Mouse (Mus musculus) heart, postnatal 0 days (tissue): ENCODE results near the gene Prkag2.

Experiments
- CTCF ChIP-seq: IDR thresholded peaks from 2 replicates; pipeline ENCODE4 v1.5.1; 2016; ENCODE audit warnings: antibody characterized with exemption, control low read depth, low read depth
- EP300 ChIP-seq: IDR thresholded peaks from 2 replicates; pipeline ENCODE4 v1.6.1; 2016; ENCODE audit warnings: antibody characterized with exemption, low read depth

DNA sequence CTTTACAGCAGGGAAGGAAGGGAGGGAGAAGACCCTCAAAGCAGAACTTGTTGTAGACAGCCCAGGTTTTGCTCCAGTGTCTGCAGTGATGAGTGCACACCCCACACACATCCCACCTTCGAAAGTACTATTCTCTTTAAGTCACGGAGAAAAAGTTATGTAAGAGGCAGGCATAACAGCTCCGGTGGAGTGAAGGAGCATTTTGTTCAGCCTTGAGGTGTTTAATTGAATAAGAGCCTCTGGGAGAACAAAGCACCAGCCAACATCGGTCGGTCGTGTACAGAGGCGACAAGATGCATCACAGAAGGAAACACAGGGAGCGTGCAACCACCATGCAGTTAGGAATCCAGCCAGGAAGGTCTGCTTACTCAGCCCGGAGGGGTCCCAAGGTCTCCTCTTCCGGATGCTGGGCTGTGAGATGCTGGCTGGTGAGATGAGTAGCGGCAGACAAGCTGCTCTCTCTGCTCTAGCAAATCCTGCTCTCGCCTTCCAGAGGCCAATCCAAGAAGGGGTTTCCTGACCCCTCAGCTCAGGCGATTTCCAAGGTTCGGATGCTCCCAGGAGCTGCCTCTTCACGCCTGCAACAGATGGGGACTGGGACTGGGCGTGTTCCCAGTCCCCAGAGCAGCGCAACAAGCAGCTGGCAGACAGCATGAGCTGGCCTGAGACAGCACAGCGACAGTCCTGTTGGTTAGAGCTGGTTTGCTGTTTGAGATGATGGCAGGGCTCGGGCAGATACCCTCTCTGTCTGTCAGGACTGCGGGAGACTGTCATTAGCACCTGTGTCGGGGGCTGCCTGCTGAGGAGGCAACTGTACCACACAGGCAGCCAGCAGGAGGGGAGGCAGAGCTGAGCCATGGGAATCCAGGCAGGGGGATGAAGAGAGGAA lies 41.3 kb downstream of the Prkag2 start:
- no peak for TF ChIP-seq CTCF
- no peak for TF ChIP-seq EP300
